Mouse (Mus musculus) MEL (cell line): ENCODE data around the gene Lysmd3. TPM values are rescaled to one million over a fixed set of nuclear protein-coding genes. Genes with fewer than 3 reads are reported as not detected.
"Not testable (repeated sequence)": the region's sequence is repeated elsewhere in the genome, so short reads cannot be mapped to it uniquely, and the experiment has no call there.

Experiments
- DNase-seq: peaks from one replicate; pipeline ENCODE4 v3.0.0; 2011; ENCODE audit warnings: low read depth, low spot score
- H3K27ac ChIP-seq: 2 replicates; pipeline ENCODE4 v1.5.1; 2012; ENCODE audit warnings: low read depth, mild to moderate bottlenecking, control low read depth, low read length, moderate library complexity; ENCODE audit not compliant: control insufficient read depth
- H3K27me3 ChIP-seq, 2 experiments: fragments of 150-350 bp in 1 of 2; sonication (generic) in 1 of 2; 2 replicates each; pipeline ENCODE4 v1.6.1; 2012; ENCODE audit warnings: low read length in 2 of 2, mild to moderate bottlenecking in 2 of 2, improper control_type of control experiment in 1 of 2, moderate library complexity in 1 of 2; ENCODE audit not compliant: insufficient read depth in 2 of 2, control insufficient read depth in 1 of 2
- H3K36me3 ChIP-seq, 2 experiments: 2 replicates each; pipeline ENCODE4 v1.6.1; 2012 to 2014; ENCODE audit warnings: low read length in 2 of 2, improper control_type of control experiment in 1 of 2, inconsistent platforms in 1 of 2, mild to moderate bottlenecking in 1 of 2; ENCODE audit not compliant: insufficient read depth in 2 of 2, control insufficient read depth in 1 of 2
- H3K4me1 ChIP-seq, 2 experiments: fragments of 150-350 bp in 1 of 2; sonication (generic) in 1 of 2; 2 replicates each; pipeline ENCODE4 v1.6.1; 2012; ENCODE audit warnings: low read length in 2 of 2, improper control_type of control experiment in 1 of 2, mild to moderate bottlenecking in 1 of 2; ENCODE audit not compliant: insufficient read depth in 2 of 2, control insufficient read depth in 1 of 2
- H3K4me3 ChIP-seq, 2 experiments: fragments of 150-350 bp in 1 of 2; sonication (generic) in 1 of 2; 2 replicates each; pipeline ENCODE4 v1.5.1; 2012; ENCODE audit warnings: low read depth in 2 of 2, low read length in 2 of 2, mild to moderate bottlenecking in 2 of 2, moderate library complexity in 2 of 2, control low read depth in 1 of 2, improper control_type of control experiment in 1 of 2; ENCODE audit not compliant: control insufficient read depth in 1 of 2, insufficient read depth in 1 of 2
- H3K79me2 ChIP-seq: 2 replicates; pipeline ENCODE4 v1.6.1; 2012; ENCODE audit warnings: mild to moderate bottlenecking, low read length, moderate library complexity; ENCODE audit not compliant: control insufficient read depth, poor library complexity, insufficient read depth
- H3K9ac ChIP-seq: 2 replicates; pipeline ENCODE4 v1.6.1; 2012; ENCODE audit warnings: low read depth, mild to moderate bottlenecking, control low read depth, low read length, moderate library complexity; ENCODE audit not compliant: control insufficient read depth, poor library complexity, severe bottlenecking
- H3K9me3 ChIP-seq: fragments of 150-350 bp; sonication (generic); replicated peaks from 2 replicates; pipeline ENCODE4 v1.6.1; 2012; ENCODE audit warnings: mild to moderate bottlenecking, low read length, improper control_type of control experiment, moderate library complexity; ENCODE audit not compliant: insufficient read depth
- CHD1 ChIP-seq: IDR thresholded peaks from 2 replicates; pipeline ENCODE4 v1.6.1; 2012; ENCODE audit warnings: low read depth, mild to moderate bottlenecking, inconsistent platforms, low read length, improper control_type of control experiment
- CTCF ChIP-seq, 3 experiments: IDR thresholded peaks in 2 of 3; conservative IDR thresholded peaks in 1 of 3; 2 replicates each; pipeline ENCODE4 v1.5.1; 2011 to 2012; ENCODE audit warnings: low read length in 3 of 3, low read depth in 2 of 3, mild to moderate bottlenecking in 2 of 3, improper control_type of control experiment in 1 of 3, inconsistent platforms in 1 of 3, mixed read lengths in 1 of 3, moderate library complexity in 1 of 3; ENCODE audit not compliant: control insufficient read depth in 1 of 3, insufficient read depth in 1 of 3, poor library complexity in 1 of 3, severe bottlenecking in 1 of 3
- ETS1 ChIP-seq: IDR thresholded peaks from 2 replicates; pipeline ENCODE4 v1.6.1; 2012; ENCODE audit warnings: low read depth, mild to moderate bottlenecking, inconsistent platforms, low read length, improper control_type of control experiment, moderate library complexity
- JUND ChIP-seq: IDR thresholded peaks from 2 replicates; pipeline ENCODE4 v1.6.1; 2011; ENCODE audit warnings: low read depth, mild to moderate bottlenecking, improper control_type of control experiment, low read length
- KAT2A ChIP-seq: conservative IDR thresholded peaks from 2 replicates; pipeline ENCODE4 v1.6.1; 2012; ENCODE audit warnings: low read depth, low read length, improper control_type of control experiment, inconsistent platforms
- MAX ChIP-seq: IDR thresholded peaks from 2 replicates; pipeline ENCODE4 v1.6.1; 2011; ENCODE audit warnings: low read length, improper control_type of control experiment
- MYC ChIP-seq: IDR thresholded peaks from 2 replicates; pipeline ENCODE4 v1.6.1; 2011; ENCODE audit warnings: low read depth, mild to moderate bottlenecking, low read length, improper control_type of control experiment, moderate library complexity
- RAD21 ChIP-seq: IDR thresholded peaks from 2 replicates; pipeline ENCODE4 v1.6.1; 2011; ENCODE audit warnings: mild to moderate bottlenecking, low read depth, low read length, improper control_type of control experiment
- SMC3 ChIP-seq: IDR thresholded peaks from 2 replicates; pipeline ENCODE4 v1.6.1; 2011; ENCODE audit warnings: low read depth, low read length, improper control_type of control experiment
- USF2 ChIP-seq, 2 experiments: IDR thresholded peaks; 2 replicates each; pipeline ENCODE4 v1.6.1; 2011 to 2012; ENCODE audit warnings: improper control_type of control experiment in 2 of 2, low read length in 2 of 2, borderline replicate concordance in 1 of 2, inconsistent platforms in 1 of 2, low read depth in 1 of 2, mild to moderate bottlenecking in 1 of 2; ENCODE audit not compliant: insufficient read depth in 1 of 2
- ZC3H11A ChIP-seq: IDR thresholded peaks from 2 replicates; pipeline ENCODE4 v1.6.1; 2012; ENCODE audit warnings: low read depth, mild to moderate bottlenecking, inconsistent platforms, low read length, improper control_type of control experiment
- ZNF384 ChIP-seq: IDR thresholded peaks from 2 replicates; pipeline ENCODE4 v1.6.1; 2012; ENCODE audit warnings: low read depth, mild to moderate bottlenecking, inconsistent platforms, low read length, improper control_type of control experiment
- polyA plus RNA-seq, 2 experiments: library from polyadenylated mRNA; stranded (reverse) in 1 of 2; unstranded in 1 of 2; fragments of >175 nt in 1 of 2; fragments of >200 nt in 1 of 2; gene quantifications; 2 replicates each; pipeline versions ENCODE4 v1.2.1 to v1.2.4; 2012; ENCODE audit warnings: low replicate concordance in 2 of 2, low read depth in 1 of 2; ENCODE audit not compliant: insufficient read length in 2 of 2, insufficient read depth in 1 of 2, missing spikeins in 1 of 2
- total RNA-seq: library from RNA; depleted of rRNA; stranded (reverse); fragments of 300-350 nt; gene quantifications from 2 replicates; pipeline ENCODE4 v1.2.3, GENCODE M21; 2012

Lysmd3 gene
- total and polyA plus RNA-seq, 3 experiments = 7.1 to 12.2 TPM; not detected in 1

DNA sequence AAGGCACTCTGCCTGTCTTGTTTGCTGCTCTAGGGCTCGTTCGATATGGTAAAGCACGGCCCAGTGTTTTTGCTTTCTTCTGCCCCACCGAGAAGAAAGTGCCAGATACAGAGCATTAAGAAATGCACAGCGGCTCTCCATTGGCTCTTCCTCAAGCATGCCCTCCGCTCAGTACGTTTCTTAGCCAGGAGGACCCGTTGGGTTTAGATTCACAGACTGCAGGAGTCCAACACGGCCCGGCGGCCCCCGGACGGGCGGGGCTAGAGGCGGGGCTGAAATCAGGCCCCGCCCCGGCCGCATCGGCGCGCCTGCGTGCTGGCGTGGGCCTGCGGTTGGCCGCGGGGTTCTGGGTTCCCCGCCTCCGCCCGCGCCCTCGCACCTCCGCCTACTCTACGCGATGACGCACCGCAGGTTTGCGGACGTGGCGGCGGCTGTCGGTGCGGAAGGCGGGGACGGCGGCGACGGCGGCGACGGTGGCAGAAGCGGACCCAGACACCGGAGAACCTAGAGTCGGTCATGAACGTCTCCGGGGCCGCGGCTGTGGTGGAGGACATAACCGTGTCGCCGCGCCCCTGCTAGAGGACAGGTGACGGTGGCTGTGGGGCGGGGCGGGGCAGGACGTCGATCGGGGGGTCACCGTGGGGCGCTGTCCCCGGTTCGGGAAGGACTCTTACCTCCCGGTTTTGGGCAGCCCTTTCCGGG is at the start of gene Lysmd3 (continued):
- no peak for TF ChIP-seq ZC3H11A
- TF ChIP-seq MAX = no peak; the same call in 1 of the 2 replicates
- no peak for TF ChIP-seq JUND
- TF ChIP-seq RAD21 = no peak

DNA sequence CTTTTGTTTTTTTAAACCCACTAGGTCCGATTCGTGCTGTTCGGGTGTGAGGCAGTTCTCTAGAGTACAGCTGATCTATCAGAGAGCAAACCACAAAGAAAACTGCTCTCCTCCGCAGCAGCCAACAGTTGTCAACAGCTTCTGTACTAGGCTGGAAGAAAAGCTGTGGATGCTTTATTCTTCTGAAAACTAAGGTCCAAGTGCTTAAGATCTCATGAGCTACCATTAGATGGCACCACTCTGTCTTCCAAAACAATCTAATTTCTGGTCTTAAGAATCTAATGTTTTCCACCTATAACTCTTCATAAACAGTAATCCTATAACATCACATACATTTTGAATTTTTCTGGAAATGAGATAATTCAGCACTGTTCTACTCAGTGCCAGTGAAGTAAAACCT is 47.1 kb upstream of the Lysmd3 start:
- no peaks in the 10 kb centered on the region for H3K9me3 ChIP-seq
- H3K27me3 ChIP-seq = no peaks in the 10 kb centered on the region
- DNase-seq = no peak
- no peak overlapping the region for H3K27ac ChIP-seq
- no peak overlapping the region for H3K9ac ChIP-seq
- H3K36me3 ChIP-seq = no peaks in the 10 kb centered on the region; a peak in 2 of 4 replicates
- no peaks in the 10 kb centered on the region for H3K79me2 ChIP-seq
- no peak overlapping the region for H3K4me3 ChIP-seq
- TF ChIP-seq RAD21 (peak; percentile 10; the same call in 1 of the 2 replicates), CHD1 (no peak), USF2 (IDR thresholded peaks at IDR 0.05; ENCODE audit: borderline replicate concordance in 1 of 2, insufficient read depth in 1 of 2, low read depth in 1 of 2, low read length in 2 of 2) (no peak), JUND (no peak), MAX (no peak), SMC3 (peak; percentile 29), ZNF384 (no peak), CTCF (IDR thresholded peaks at IDR 0.05 in 2 of 3, conservative IDR thresholded peaks at IDR 0.05 in 1 of 3; ENCODE audit: control insufficient read depth in 1 of 3, insufficient read depth in 1 of 3, low read depth in 2 of 3, low read length in 3 of 3, poor library complexity in 1 of 3, severe bottlenecking in 1 of 3) (peak in 1 of 3 experiments; percentile 33; a peak in 1 of 6 replicates)
- H3K4me1 ChIP-seq = no peaks in the 10 kb centered on the region

DNA sequence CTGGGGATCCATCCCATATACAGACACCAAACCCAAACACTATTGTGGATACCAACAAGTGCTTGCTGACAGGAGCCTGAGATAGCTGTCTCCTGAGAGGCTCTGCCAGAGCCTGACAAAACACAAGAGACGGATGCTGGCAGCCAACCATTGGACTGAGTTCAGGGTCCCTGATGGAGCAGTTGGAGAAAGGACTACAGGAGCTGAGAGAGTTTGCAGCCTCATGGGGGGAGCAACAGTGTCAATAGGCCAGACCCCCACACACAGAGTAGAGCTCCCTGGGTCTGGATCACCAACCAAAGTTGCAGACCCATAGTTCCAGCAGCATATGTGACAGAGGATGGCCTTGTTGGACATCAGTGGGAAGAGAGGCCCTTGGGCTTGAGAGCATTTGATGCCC is 29.6 kb upstream of the Lysmd3 start:
- not testable (repeated sequence) for H3K4me1 ChIP-seq, DNase-seq

DNA sequence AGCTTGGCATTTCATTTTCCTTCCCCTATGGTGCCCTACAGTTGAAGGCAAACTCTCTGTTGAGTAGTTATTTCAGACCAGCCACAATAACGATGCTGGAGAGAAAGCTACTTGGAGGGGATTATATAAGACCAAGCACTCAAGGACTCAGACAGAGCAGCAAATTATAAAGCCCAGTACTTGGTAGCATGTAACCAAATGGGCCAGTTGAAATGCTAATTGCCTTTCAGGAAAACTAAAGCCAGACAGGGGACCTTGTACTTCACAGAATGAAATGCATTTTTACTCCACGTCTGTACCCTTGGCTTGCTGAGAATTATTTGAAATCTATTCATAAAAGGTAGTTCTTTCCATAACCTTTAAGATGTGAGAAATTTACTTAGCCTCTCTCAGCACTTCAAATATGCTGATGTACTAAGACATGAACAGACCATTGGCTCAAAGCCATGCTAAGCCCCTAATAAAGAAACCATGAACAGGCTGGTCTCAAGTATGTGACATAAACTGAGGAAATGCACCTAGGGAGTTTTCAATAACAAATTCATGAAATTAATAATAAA is 28.8 kb upstream of the Lysmd3 start:
- no peak for TF ChIP-seq KAT2A
- TF ChIP-seq MYC = no peak
- no peak for TF ChIP-seq ETS1
- no peak for TF ChIP-seq USF2 (IDR thresholded peaks at IDR 0.05; ENCODE audit: borderline replicate concordance in 1 of 2, insufficient read depth in 1 of 2, low read depth in 1 of 2, low read length in 2 of 2)
- no peak overlapping the region for H3K4me3 ChIP-seq
- H3K27ac ChIP-seq = no peak overlapping the region
- no peak overlapping the region for H3K9ac ChIP-seq
- H3K27me3 ChIP-seq = no peaks in the 10 kb centered on the region
- peaks cover 4 to 5% of the 10 kb centered on the region in 2 experiments; a peak in 3 of 4 replicates for H3K4me1 ChIP-seq
- peaks cover 3% of the 10 kb centered on the region for H3K79me2 ChIP-seq
- no peak for DNase-seq
- no peaks in the 10 kb centered on the region for H3K9me3 ChIP-seq
- H3K36me3 ChIP-seq = peaks cover 0 to 6% of the 10 kb centered on the region in 2 experiments; a peak in 1 of 4 replicates

More for the DNA sequence above, 29.6 kb upstream of the Lysmd3 start:
- not testable (repeated sequence) for H3K4me3 ChIP-seq, H3K36me3 ChIP-seq, H3K27me3 ChIP-seq, H3K79me2 ChIP-seq, H3K27ac ChIP-seq, H3K9me3 ChIP-seq, H3K9ac ChIP-seq
